Mouse (Mus musculus): ENCODE results near the gene Tmem256. TPM values are rescaled to one million over a fixed set of nuclear protein-coding genes. Genes with fewer than 3 reads are reported as not detected.
"Not testable (repeated sequence)": the region's sequence is repeated elsewhere in the genome, so short reads cannot be mapped to it uniquely, and the experiment has no call there.

Tmem256 gene
- polyA plus RNA-seq, 1 experiment from 2014 or later: 340 TPM

- H3K27me3 ChIP-seq (replicated peaks; ENCODE audit: low read depth, poor library complexity, severe bottlenecking): no peaks in the 10 kb centered on the region
- H3K27ac ChIP-seq (replicated peaks): peak overlapping the region; percentile 94
- H3K4me1 ChIP-seq: peaks cover 38% of the 10 kb centered on the region
- no peaks in the 10 kb centered on the region for H3K9me3 ChIP-seq
- peak; percentile 61 for DNase-seq (ENCODE audit: low spot score)
- peaks cover 45% of the 10 kb centered on the region for H3K36me3 ChIP-seq (replicated peaks)
- WGBS: 12% methylated on average over 37 of the region's 37 CpGs
- peak overlapping the region; percentile 79 for H3K4me3 ChIP-seq
These were observed 8.7 kb downstream of the Tmem256 start for GRCm38 (mm10) chr11:69846738-69847688.

- H3K4me1 ChIP-seq: peaks cover 39% of the 10 kb centered on the region
- peak overlapping the region; percentile 94; the same call in 1 of the 2 replicates for H3K27ac ChIP-seq (replicated peaks)
- WGBS: 92% methylated on average over 6 of the region's 6 CpGs
These were observed 9.7 kb downstream of the Tmem256 start for GRCm38 (mm10) chr11:69848021-69848420.

GRCm38 (mm10) chr11:69849128-69849527, 10.8 kb downstream of the Tmem256 start:
- Histone ChIP-seq H3K4me1 (peaks cover 46% of the 10 kb centered on the region), H3K27me3 (replicated peaks; ENCODE audit: low read depth, poor library complexity, severe bottlenecking) (no peaks in the 10 kb centered on the region), H3K4me3 (peak overlapping the region; percentile 21; the same call in 1 of the 2 replicates), H3K27ac (replicated peaks) (no peak overlapping the region), H3K36me3 (replicated peaks) (peaks cover 57% of the 10 kb centered on the region), H3K9me3 (no peaks in the 10 kb centered on the region)
- no peak for DNase-seq (ENCODE audit: low spot score)
- 93% methylated on average over 9 of the region's 9 CpGs for WGBS

More at GRCm38 (mm10) chr11:69848021-69848420, 9.7 kb downstream of the Tmem256 start:
- H3K9me3 ChIP-seq: no peaks in the 10 kb centered on the region
- H3K27me3 ChIP-seq (replicated peaks; ENCODE audit: low read depth, poor library complexity, severe bottlenecking): no peaks in the 10 kb centered on the region
- H3K4me3 ChIP-seq: peak overlapping the region; percentile 79
- peaks cover 55% of the 10 kb centered on the region for H3K36me3 ChIP-seq (replicated peaks)
- no peak for DNase-seq (ENCODE audit: low spot score)

GRCm38 (mm10) chr11:69849884-69850283, 11.6 kb downstream of the Tmem256 start:
- WGBS: 93% methylated on average over 15 of the region's 15 CpGs
- Histone ChIP-seq H3K27ac (replicated peaks) (no peak overlapping the region), H3K9me3 (no peaks in the 10 kb centered on the region), H3K4me1 (peaks cover 46% of the 10 kb centered on the region), H3K27me3 (replicated peaks; ENCODE audit: low read depth, poor library complexity, severe bottlenecking) (no peaks in the 10 kb centered on the region), H3K4me3 (no peak overlapping the region), H3K36me3 (replicated peaks) (peaks cover 57% of the 10 kb centered on the region)
- no peak for DNase-seq (ENCODE audit: low spot score)

GRCm38 (mm10) chr11:69850754-69851153, 12.4 kb downstream of the Tmem256 start:
- peaks cover 47% of the 10 kb centered on the region for H3K4me1 ChIP-seq
- H3K9me3 ChIP-seq: no peaks in the 10 kb centered on the region
- no peak overlapping the region for H3K4me3 ChIP-seq
- 0 out of 2 replicates have a peak, but pooled peaks cover under 1% of the 10 kb centered on the region for H3K27me3 ChIP-seq (replicated peaks; ENCODE audit: low read depth, poor library complexity, severe bottlenecking)
- no peak for DNase-seq (ENCODE audit: low spot score)
- peaks cover 57% of the 10 kb centered on the region for H3K36me3 ChIP-seq (replicated peaks)
- 79% methylated on average over 8 of the region's 8 CpGs for WGBS
- H3K27ac ChIP-seq (replicated peaks): no peak overlapping the region

GRCm38 (mm10) chr11:69853994-69854393, 15.7 kb downstream of the Tmem256 start:
- 77% methylated on average over 7 of the region's 7 CpGs for WGBS
- Histone ChIP-seq H3K4me3 (0 out of 2 replicates have a peak overlapping the region, but pooled peaks have one; percentile 14), H3K27ac (replicated peaks) (0 out of 2 replicates have a peak overlapping the region, but pooled peaks have one; percentile 41), H3K36me3 (replicated peaks) (peaks cover 42% of the 10 kb centered on the region), H3K9me3 (no peaks in the 10 kb centered on the region), H3K4me1 (peaks cover 27% of the 10 kb centered on the region), H3K27me3 (replicated peaks; ENCODE audit: low read depth, poor library complexity, severe bottlenecking) (peaks cover 32% of the 10 kb centered on the region)
- DNase-seq (ENCODE audit: low spot score): no peak

- H3K27me3 ChIP-seq (replicated peaks; ENCODE audit: low read depth, poor library complexity, severe bottlenecking): peaks cover 39% of the 10 kb centered on the region
- 86% methylated on average over 10 of the region's 10 CpGs for WGBS
- no peaks in the 10 kb centered on the region for H3K9me3 ChIP-seq
- peaks cover 27% of the 10 kb centered on the region for H3K4me1 ChIP-seq
- peak overlapping the region; percentile 52; the same call in 1 of the 2 replicates for H3K27ac ChIP-seq (replicated peaks)
- peaks cover 35% of the 10 kb centered on the region for H3K36me3 ChIP-seq (replicated peaks)
- DNase-seq (ENCODE audit: low spot score): no peak
- H3K4me3 ChIP-seq: no peak overlapping the region
These were observed 16.4 kb downstream of the Tmem256 start for GRCm38 (mm10) chr11:69854680-69855079.

GRCm38 (mm10) chr11:69855347-69855746, 17.0 kb downstream of the Tmem256 start:
- H3K27ac ChIP-seq (replicated peaks): 0 out of 2 replicates have a peak overlapping the region, but pooled peaks have one; percentile 11
- H3K36me3 ChIP-seq (replicated peaks): peaks cover 29% of the 10 kb centered on the region
- peak; percentile 77 for DNase-seq (ENCODE audit: low spot score)
- 23% methylated on average over 16 of the region's 16 CpGs for WGBS
- H3K4me3 ChIP-seq: peak overlapping the region; percentile 13
- no peaks in the 10 kb centered on the region for H3K9me3 ChIP-seq
- H3K27me3 ChIP-seq (replicated peaks; ENCODE audit: low read depth, poor library complexity, severe bottlenecking): peaks cover 41% of the 10 kb centered on the region
- peaks cover 27% of the 10 kb centered on the region for H3K4me1 ChIP-seq

GRCm38 (mm10) chr11:69858113-69858998, 20.0 kb downstream of the Tmem256 start, which contains the start of gene Tnk1:
Gene Tnk1 (minus strand): TSS chr11:69858730.
- Histone ChIP-seq H3K4me1 (peaks cover 17% of the 10 kb centered on the region), H3K27me3 (replicated peaks; ENCODE audit: low read depth, poor library complexity, severe bottlenecking) (peaks cover 41% of the 10 kb centered on the region), H3K36me3 (replicated peaks) (no peaks in the 10 kb centered on the region), H3K9me3 (no peaks in the 10 kb centered on the region), H3K27ac (replicated peaks) (peak within 1 kb of the TSS; percentile 20; the same call in 1 of the 2 replicates), H3K4me3 (peak within 1 kb of the TSS; percentile 41)
- peak; percentile 34 for DNase-seq (ENCODE audit: low spot score)
- WGBS: 18% methylated on average over 30 of the region's 30 CpGs

- not testable (repeated sequence) for H3K4me1 ChIP-seq; H3K36me3 ChIP-seq (replicated peaks); H3K4me3 ChIP-seq; DNase-seq (ENCODE audit: low spot score); H3K9me3 ChIP-seq; H3K27ac ChIP-seq (replicated peaks)
- peaks cover 12% of the 10 kb centered on the region for H3K27me3 ChIP-seq (replicated peaks; ENCODE audit: low read depth, poor library complexity, severe bottlenecking)
- 86% methylated on average over 3 of the region's 3 CpGs for WGBS
These were observed 25.4 kb downstream of the Tmem256 start for GRCm38 (mm10) chr11:69863729-69864128.

GRCm38 (mm10) chr11:69864138-69864860, 26.0 kb downstream of the Tmem256 start:
- WGBS: 62% methylated on average over 8 of the region's 8 CpGs
- no peak for DNase-seq (ENCODE audit: low spot score)
- H3K27ac ChIP-seq (replicated peaks): no peak overlapping the region

More at GRCm38 (mm10) chr11:69864138-69864860, 26.0 kb downstream of the Tmem256 start:
- Histone ChIP-seq H3K4me1 (0 out of 2 replicates have a peak, but pooled peaks cover 3% of the 10 kb centered on the region), H3K27me3 (replicated peaks; ENCODE audit: low read depth, poor library complexity, severe bottlenecking) (peaks cover 6% of the 10 kb centered on the region), H3K36me3 (replicated peaks) (no peaks in the 10 kb centered on the region), H3K9me3 (no peaks in the 10 kb centered on the region), H3K4me3 (no peak overlapping the region)
